Mouse (Mus musculus) embryonic facial prominence, embryonic 14.5 days (tissue): ENCODE data around the gene 1700012B07Rik. TPM values are rescaled to one million over a fixed set of nuclear protein-coding genes. Genes with fewer than 3 reads are reported as not detected.

Experiments
- ATAC-seq: fragments of 200-750 bp; cut with Nextera tagmentation; 2 replicates; pipeline ENCODE4 v1.8.0; 2017; ENCODE audit warnings: low read depth, moderate number of reproducible peaks, moderate TSS enrichment
- DNase-seq: peaks from one replicate; pipeline ENCODE4 v3.0.0-alpha.2; 2015; ENCODE audit warnings: low spot score
- H3K27ac ChIP-seq: fragments of 300-500 bp; sonication (generic); replicated peaks from 2 replicates; pipeline ENCODE4 v1.5.1; 2014; ENCODE audit warnings: low read depth, mild to moderate bottlenecking, low read length, moderate library complexity
- H3K27me3 ChIP-seq: fragments of 300-500 bp; sonication (generic); replicated peaks from 2 replicates; pipeline ENCODE4 v1.6.1; 2014; ENCODE audit warnings: low read length; ENCODE audit not compliant: control insufficient read depth, insufficient read depth
- H3K36me3 ChIP-seq: fragments of 300-500 bp; sonication (generic); 2 replicates; pipeline ENCODE4 v1.6.1; 2014; ENCODE audit warnings: low read length, mixed read lengths; ENCODE audit not compliant: control insufficient read depth, insufficient read depth
- H3K4me1 ChIP-seq: fragments of 300-500 bp; sonication (generic); 2 replicates; pipeline ENCODE4 v1.6.1; 2014; ENCODE audit warnings: antibody characterized with exemption, low read length; ENCODE audit not compliant: control insufficient read depth, insufficient read depth
- H3K4me2 ChIP-seq: fragments of 300-500 bp; sonication (generic); 2 replicates; pipeline ENCODE4 v1.6.1; 2014; ENCODE audit warnings: low read depth, mild to moderate bottlenecking, low read length, moderate library complexity, mixed read lengths
- H3K4me3 ChIP-seq: fragments of 300-500 bp; sonication (generic); 2 replicates; pipeline ENCODE4 v1.5.1; 2014; ENCODE audit warnings: low read depth, mild to moderate bottlenecking, low read length
- H3K9ac ChIP-seq: fragments of 300-500 bp; sonication (generic); 2 replicates; pipeline ENCODE4 v1.6.1; 2014; ENCODE audit warnings: low read depth, mild to moderate bottlenecking, low read length, moderate library complexity, mixed read lengths
- H3K9me3 ChIP-seq: fragments of 300-500 bp; sonication (generic); 2 replicates; pipeline ENCODE4 v1.6.1; 2016; ENCODE audit warnings: low read length; ENCODE audit not compliant: control insufficient read depth
- WGBS: fragments of 180-500 bp; shearing (Covaris S2); extraction: QIAGEN DNeasy Blood & Tissue Kit; methylation state at CpG from one replicate; pipeline ENCODE4 v1.1.7; 2014; 5-methylcytosine and 5-hydroxymethylcytosine counted together
- polyA plus RNA-seq: library from polyadenylated mRNA; unstranded; fragments of >200 nt; fragmentation: Nextera tagmentation; extraction: Ambion mirVana; gene quantifications from 2 replicates; pipeline ENCODE4 v1.2.1, GENCODE M21; 2014

Gene 1700012B07Rik
- polyA plus RNA-seq, 1 experiment from 2014 or later = not detected

GRCm38 (mm10) chr11:109791965-109792364, 35.9 kb downstream of the 1700012B07Rik start:
- no peak overlapping the region for H3K9ac ChIP-seq
- no peaks in the 10 kb centered on the region for H3K36me3 ChIP-seq
- H3K4me2 ChIP-seq = no peak overlapping the region
- H3K4me3 ChIP-seq = no peak overlapping the region
- 97% methylated on average over 2 of the region's 2 CpGs for WGBS
- DNase-seq (no peak), ATAC-seq (no peak)
- no peaks in the 10 kb centered on the region for H3K27me3 ChIP-seq
- H3K4me1 ChIP-seq = no peaks in the 10 kb centered on the region
- no peaks in the 10 kb centered on the region for H3K9me3 ChIP-seq
- no peak overlapping the region for H3K27ac ChIP-seq

GRCm38 (mm10) chr11:109790221-109790620, 37.6 kb downstream of the 1700012B07Rik start:
- Histone ChIP-seq H3K27ac (no peak overlapping the region), H3K4me1 (no peaks in the 10 kb centered on the region)
- WGBS = 84% methylated on average over 8 of the region's 8 CpGs

GRCm38 (mm10) chr11:109785392-109785791, 42.5 kb downstream of the 1700012B07Rik start:
- no peak overlapping the region for H3K9ac ChIP-seq

More at GRCm38 (mm10) chr11:109790221-109790620, 37.6 kb downstream of the 1700012B07Rik start:
- H3K9ac ChIP-seq = no peak overlapping the region
- H3K4me2 ChIP-seq = no peak overlapping the region
- H3K36me3 ChIP-seq = no peaks in the 10 kb centered on the region
- H3K27me3 ChIP-seq = no peaks in the 10 kb centered on the region
- no peak overlapping the region for H3K4me3 ChIP-seq
- H3K9me3 ChIP-seq = no peaks in the 10 kb centered on the region
- ATAC-seq = no peak
- DNase-seq = no peak

GRCm38 (mm10) chr11:109771381-109771780, 56.5 kb downstream of the 1700012B07Rik start:
- H3K9me3 ChIP-seq = 0 out of 2 replicates have a peak, but pooled peaks cover 7% of the 10 kb centered on the region
- H3K36me3 ChIP-seq = no peaks in the 10 kb centered on the region
- H3K4me2 ChIP-seq = no peak overlapping the region
- WGBS = 88% methylated on average over 1 of the region's 1 CpGs
- H3K9ac ChIP-seq = no peak overlapping the region
- H3K27ac ChIP-seq = no peak overlapping the region
- DNase-seq (no peak), ATAC-seq (no peak)
- no peak overlapping the region for H3K4me3 ChIP-seq
- H3K27me3 ChIP-seq = no peaks in the 10 kb centered on the region
- no peaks in the 10 kb centered on the region for H3K4me1 ChIP-seq

More at GRCm38 (mm10) chr11:109785392-109785791, 42.5 kb downstream of the 1700012B07Rik start:
- ATAC-seq (0 out of 2 replicates have a peak, but pooled peaks have one; percentile 30), DNase-seq (peak; percentile 60)
- Histone ChIP-seq H3K4me1 (no peaks in the 10 kb centered on the region), H3K4me3 (no peak overlapping the region), H3K27me3 (no peaks in the 10 kb centered on the region), H3K27ac (peak overlapping the region; percentile 46; the same call in 1 of the 2 replicates), H3K4me2 (no peak overlapping the region), H3K9me3 (no peaks in the 10 kb centered on the region), H3K36me3 (no peaks in the 10 kb centered on the region)
- WGBS = 50% methylated on average over 5 of the region's 5 CpGs

- ATAC-seq (no peak), DNase-seq (no peak)
- Histone ChIP-seq H3K9ac (no peak overlapping the region), H3K4me3 (no peak overlapping the region), H3K9me3 (0 out of 2 replicates have a peak, but pooled peaks cover 7% of the 10 kb centered on the region), H3K36me3 (no peaks in the 10 kb centered on the region), H3K4me2 (no peak overlapping the region), H3K4me1 (no peaks in the 10 kb centered on the region), H3K27ac (no peak overlapping the region), H3K27me3 (no peaks in the 10 kb centered on the region)
- WGBS = 48% methylated on average over 14 of the region's 14 CpGs
Measured at GRCm38 (mm10) chr11:109770185-109770584, 57.7 kb downstream of the 1700012B07Rik start.

- Histone ChIP-seq H3K27ac (no peak overlapping the region), H3K4me1 (no peaks in the 10 kb centered on the region), H3K4me3 (no peak overlapping the region), H3K36me3 (no peaks in the 10 kb centered on the region), H3K9me3 (no peaks in the 10 kb centered on the region), H3K9ac (no peak overlapping the region), H3K27me3 (no peaks in the 10 kb centered on the region), H3K4me2 (no peak overlapping the region)
- ATAC-seq (no peak), DNase-seq (no peak)
- 86% methylated on average over 5 of the region's 5 CpGs for WGBS
Measured at GRCm38 (mm10) chr11:109769091-109769490, 58.8 kb downstream of the 1700012B07Rik start.

GRCm38 (mm10) chr11:109760063-109760462, 67.8 kb downstream of the 1700012B07Rik start:
- ATAC-seq = no peak
- Histone ChIP-seq H3K9ac (no peak overlapping the region), H3K27ac (no peak overlapping the region), H3K4me3 (no peak overlapping the region), H3K4me2 (no peak overlapping the region), H3K4me1 (no peaks in the 10 kb centered on the region), H3K9me3 (no peaks in the 10 kb centered on the region), H3K27me3 (no peaks in the 10 kb centered on the region), H3K36me3 (no peaks in the 10 kb centered on the region)
- WGBS = 87% methylated on average over 7 of the region's 7 CpGs
- DNase-seq = no peak

- Histone ChIP-seq H3K9me3 (no peaks in the 10 kb centered on the region), H3K4me2 (no peak overlapping the region), H3K9ac (no peak overlapping the region), H3K4me3 (no peak overlapping the region), H3K27ac (no peak overlapping the region), H3K4me1 (no peaks in the 10 kb centered on the region), H3K27me3 (no peaks in the 10 kb centered on the region), H3K36me3 (no peaks in the 10 kb centered on the region)
- DNase-seq (no peak), ATAC-seq (no peak)
- 84% methylated on average over 2 of the region's 2 CpGs for WGBS
Measured at GRCm38 (mm10) chr11:109758616-109759215, 69.1 kb downstream of the 1700012B07Rik start.

- no peak overlapping the region for H3K4me2 ChIP-seq
- DNase-seq = no peak
- ATAC-seq = no peak
- no peaks in the 10 kb centered on the region for H3K36me3 ChIP-seq
- no peaks in the 10 kb centered on the region for H3K9me3 ChIP-seq
- no peak overlapping the region for H3K4me3 ChIP-seq
- H3K4me1 ChIP-seq = no peaks in the 10 kb centered on the region
- H3K9ac ChIP-seq = no peak overlapping the region
- H3K27ac ChIP-seq = no peak overlapping the region
- WGBS = 81% methylated on average over 7 of the region's 7 CpGs
- H3K27me3 ChIP-seq = no peaks in the 10 kb centered on the region
Measured at GRCm38 (mm10) chr11:109754105-109754602, 73.7 kb downstream of the 1700012B07Rik start.
